Mouse (Mus musculus) heart, postnatal 4 days (tissue): Measurements from ENCODE around the gene Snap25. TPM values are rescaled to one million over a fixed set of nuclear protein-coding genes. Genes with fewer than 3 reads are reported as not detected.

Experiments used
- DNase-seq: peaks from one replicate; pipeline ENCODE4 v3.0.0; 2021
- total RNA-seq, 2 experiments: library from RNA; stranded (reverse); gene quantifications; 2 replicates each; pipeline ENCODE4 v1.2.3; 2021

Gene Snap25
- under 1 TPM in 1 of 2 experiments, not detected in 1; 0.36 TPM for total RNA-seq

GRCm38 (mm10) chr2:136713299-136713758 is at the start of gene Snap25:
TSS of gene Snap25 (plus strand) at chr2:136713453.
- peak; percentile 15 for DNase-seq

DNA sequence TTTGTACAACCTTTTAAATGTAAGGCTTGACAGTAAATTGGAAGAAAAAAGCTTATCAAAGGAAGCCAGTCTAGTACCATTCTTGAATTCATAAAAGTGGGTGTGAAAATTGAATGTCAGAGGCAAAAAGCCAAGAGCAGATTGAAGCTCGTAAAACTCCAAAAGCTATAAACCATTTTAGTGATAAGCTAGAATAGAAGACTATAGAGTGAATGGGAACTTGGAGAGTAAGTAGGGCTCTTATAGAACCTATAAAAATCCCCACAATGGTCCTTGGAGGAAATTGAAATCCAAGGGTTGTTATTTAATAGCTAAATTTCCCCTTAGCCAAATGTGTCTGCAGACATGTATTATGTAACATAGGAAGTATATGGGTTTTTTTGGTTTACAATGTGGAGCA is 46.3 kb upstream of the Snap25 start:
- DNase-seq: no peak

- peak; percentile 20 for DNase-seq
Measured at GRCm38 (mm10) chr2:136669183-136669582, 44.1 kb upstream of the Snap25 start.

GRCm38 (mm10) chr2:136669665-136670064 is 43.6 kb upstream of the Snap25 start:
- DNase-seq: no peak

- no peak for DNase-seq
Measured at GRCm38 (mm10) chr2:136670539-136671271, 42.5 kb upstream of the Snap25 start.

DNA sequence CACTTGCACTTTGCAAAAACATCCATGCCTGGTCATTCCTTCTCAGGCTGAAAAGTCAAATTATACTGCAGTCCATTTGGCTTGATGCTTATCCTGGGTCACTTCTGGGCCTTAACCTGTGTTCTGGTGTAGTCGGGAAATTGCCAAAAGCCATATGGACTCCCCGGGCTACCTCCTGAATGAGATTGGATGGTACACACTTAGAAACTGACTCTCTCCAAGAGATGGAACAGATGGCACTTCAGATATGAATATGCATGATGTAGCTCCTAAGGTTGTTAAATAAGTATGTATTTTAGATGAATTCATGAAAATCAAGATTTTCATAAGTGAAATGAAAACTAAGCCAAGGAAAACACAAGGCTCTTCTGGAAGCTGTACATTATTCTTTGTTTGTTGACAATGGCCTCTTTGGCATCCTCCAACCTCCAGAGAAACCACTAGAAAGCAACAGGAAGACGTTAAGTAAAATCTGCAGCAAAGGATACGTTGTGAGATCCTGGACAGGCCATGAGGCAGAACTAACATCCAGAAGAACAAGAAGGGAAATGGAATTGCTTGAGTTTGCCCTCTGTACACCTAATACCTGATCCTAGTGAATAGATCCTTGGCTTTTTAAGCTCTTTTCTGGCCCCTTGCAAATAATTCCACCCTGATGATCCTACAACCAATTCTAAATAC is 39.0 kb upstream of the Snap25 start:
- no peak for DNase-seq

GRCm38 (mm10) chr2:136676196-136676595 is 37.1 kb upstream of the Snap25 start:
- no peak for DNase-seq

DNA sequence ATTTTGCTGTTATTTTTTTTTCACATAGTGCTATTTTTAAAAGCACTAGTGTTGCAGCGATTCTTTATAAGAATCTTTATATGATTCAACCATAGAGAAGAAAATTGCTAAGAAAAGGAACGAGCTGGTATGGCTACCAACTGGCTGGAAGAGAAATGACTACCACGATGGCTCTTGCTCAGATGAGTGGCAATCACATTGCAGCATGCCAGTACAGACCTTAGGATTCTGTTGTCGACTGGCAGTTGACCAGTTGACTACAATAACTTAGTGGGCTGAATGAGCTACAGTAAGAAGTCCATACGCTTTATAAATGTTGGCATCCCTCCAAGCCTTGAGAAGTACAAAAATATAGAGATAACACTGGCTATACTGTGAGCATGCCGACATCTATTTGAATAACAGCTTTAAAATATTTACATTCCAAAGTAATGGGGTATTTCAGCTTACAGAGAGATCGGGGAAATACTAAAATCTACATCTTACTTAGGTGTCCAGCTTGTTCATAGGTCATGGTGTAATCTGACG is 36.3 kb upstream of the Snap25 start:
- DNase-seq: no peak

GRCm38 (mm10) chr2:136678321-136679161 is 34.7 kb upstream of the Snap25 start:
- DNase-seq: peak; percentile 80

GRCm38 (mm10) chr2:136679280-136680221 is 33.7 kb upstream of the Snap25 start:
- DNase-seq: peak; percentile 83

GRCm38 (mm10) chr2:136682146-136682860 is 30.9 kb upstream of the Snap25 start:
- DNase-seq: peak; percentile 26

- peak; percentile 56 for DNase-seq
Measured at GRCm38 (mm10) chr2:136686195-136686594, 27.1 kb upstream of the Snap25 start.

- no peak for DNase-seq
Measured at GRCm38 (mm10) chr2:136687316-136687715, 25.9 kb upstream of the Snap25 start.

DNA sequence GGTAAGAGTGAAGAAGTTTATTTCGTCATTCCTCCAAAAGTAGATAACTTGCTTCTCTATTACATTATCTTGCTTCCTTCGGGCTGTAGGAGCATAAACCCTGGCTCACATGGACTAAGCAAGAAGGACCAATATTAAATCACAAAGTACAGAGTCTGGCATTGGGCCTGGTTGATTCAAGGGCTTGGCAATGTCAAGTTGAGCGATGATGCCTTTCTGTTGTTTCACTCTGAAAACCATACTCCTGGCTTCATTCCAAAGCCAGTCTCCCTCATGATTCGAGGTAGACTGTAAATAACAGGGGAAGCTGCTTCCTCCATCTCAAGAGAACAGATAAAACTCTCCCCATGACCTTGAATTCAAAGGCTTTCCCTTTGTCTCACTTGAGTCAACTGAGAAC is 23.8 kb upstream of the Snap25 start:
- no peak for DNase-seq

- no peak for DNase-seq
Measured at GRCm38 (mm10) chr2:136691681-136692080, 21.6 kb upstream of the Snap25 start.

- DNase-seq: no peak
Measured at GRCm38 (mm10) chr2:136699429-136700227, 13.6 kb upstream of the Snap25 start.

- DNase-seq: no peak
Measured at GRCm38 (mm10) chr2:136703376-136703775, 9.9 kb upstream of the Snap25 start.

DNA sequence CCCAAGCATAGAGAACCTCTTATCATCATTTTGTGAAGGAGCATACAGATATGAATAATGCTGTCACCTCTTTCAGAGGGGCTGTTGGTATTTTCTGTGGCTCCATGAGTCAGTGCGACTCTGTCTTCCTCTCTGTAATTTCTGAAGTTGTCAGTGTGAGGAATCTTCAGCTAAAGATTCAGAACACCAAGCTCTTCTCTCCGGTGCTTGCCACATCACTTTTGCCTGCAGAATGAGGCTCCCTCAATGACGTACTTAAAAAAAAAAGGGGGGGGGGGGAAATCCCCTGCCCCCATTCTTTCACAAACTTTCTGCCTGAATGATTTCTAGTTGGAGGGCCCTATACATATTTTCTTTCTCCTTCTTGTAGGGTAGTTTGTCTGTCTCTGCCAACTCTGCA is 2.1 kb upstream of the Snap25 start:
- no peak for DNase-seq

- DNase-seq: no peak
Measured at GRCm38 (mm10) chr2:136711746-136712440, 1.4 kb upstream of the Snap25 start.
